Mouse (Mus musculus) midbrain, embryonic 13.5 days (tissue): ENCODE results near the gene Cry2. TPM values are rescaled to one million over a fixed set of nuclear protein-coding genes. Genes with fewer than 3 reads are reported as not detected.
"Not testable (repeated sequence)": the region's sequence is repeated elsewhere in the genome, so short reads cannot be mapped to it uniquely, and the experiment has no call there.

Experiments
- ATAC-seq: fragments of 200-750 bp; cut with Nextera tagmentation; 2 replicates; pipeline ENCODE4 v1.8.0; 2017; ENCODE audit warnings: mild to moderate bottlenecking, moderate TSS enrichment, moderate library complexity
- H3K27ac ChIP-seq: fragments of 300-500 bp; sonication (generic); 2 replicates; pipeline ENCODE4 v1.5.1; 2015; ENCODE audit warnings: inconsistent platforms, mild to moderate bottlenecking, moderate library complexity
- H3K27me3 ChIP-seq: fragments of 300-500 bp; sonication (generic); 2 replicates; pipeline ENCODE4 v1.6.1; 2015; ENCODE audit warnings: mild to moderate bottlenecking, inconsistent platforms
- H3K36me3 ChIP-seq: fragments of 300-500 bp; sonication (generic); 2 replicates; pipeline ENCODE4 v1.6.1; 2015; ENCODE audit warnings: mild to moderate bottlenecking, inconsistent platforms
- H3K4me1 ChIP-seq: fragments of 300-500 bp; sonication (generic); replicated peaks from 2 replicates; pipeline ENCODE4 v1.6.1; 2015; ENCODE audit warnings: inconsistent platforms
- H3K4me2 ChIP-seq: fragments of 300-500 bp; sonication (generic); replicated peaks from 2 replicates; pipeline ENCODE4 v1.6.1; 2015; ENCODE audit warnings: moderate library complexity, mild to moderate bottlenecking, inconsistent platforms
- H3K4me3 ChIP-seq: fragments of 300-500 bp; sonication (generic); replicated peaks from 2 replicates; pipeline ENCODE4 v1.5.1; 2015; ENCODE audit warnings: mild to moderate bottlenecking, inconsistent platforms
- H3K9ac ChIP-seq: fragments of 300-500 bp; sonication (generic); replicated peaks from 2 replicates; pipeline ENCODE4 v1.6.1; 2015; ENCODE audit warnings: mild to moderate bottlenecking, inconsistent platforms
- H3K9me3 ChIP-seq: fragments of 300-500 bp; sonication (generic); 2 replicates; pipeline ENCODE4 v1.6.1; 2016; ENCODE audit warnings: mild to moderate bottlenecking, inconsistent platforms
- WGBS: fragments of 180-500 bp; shearing (Covaris S2); methylation state at CpG from one replicate; pipeline ENCODE4 v1.1.7; 2015; 5-methylcytosine and 5-hydroxymethylcytosine counted together
- polyA plus RNA-seq: library from polyadenylated mRNA; unstranded; fragments of >200 nt; fragmentation: Nextera tagmentation; extraction: Ambion mirVana; gene quantifications from 2 replicates; pipeline ENCODE4 v1.2.1, GENCODE M21; 2015

The Cry2 gene
- 35.8 and 36.2 TPM in 2 replicates for polyA plus RNA-seq

DNA sequence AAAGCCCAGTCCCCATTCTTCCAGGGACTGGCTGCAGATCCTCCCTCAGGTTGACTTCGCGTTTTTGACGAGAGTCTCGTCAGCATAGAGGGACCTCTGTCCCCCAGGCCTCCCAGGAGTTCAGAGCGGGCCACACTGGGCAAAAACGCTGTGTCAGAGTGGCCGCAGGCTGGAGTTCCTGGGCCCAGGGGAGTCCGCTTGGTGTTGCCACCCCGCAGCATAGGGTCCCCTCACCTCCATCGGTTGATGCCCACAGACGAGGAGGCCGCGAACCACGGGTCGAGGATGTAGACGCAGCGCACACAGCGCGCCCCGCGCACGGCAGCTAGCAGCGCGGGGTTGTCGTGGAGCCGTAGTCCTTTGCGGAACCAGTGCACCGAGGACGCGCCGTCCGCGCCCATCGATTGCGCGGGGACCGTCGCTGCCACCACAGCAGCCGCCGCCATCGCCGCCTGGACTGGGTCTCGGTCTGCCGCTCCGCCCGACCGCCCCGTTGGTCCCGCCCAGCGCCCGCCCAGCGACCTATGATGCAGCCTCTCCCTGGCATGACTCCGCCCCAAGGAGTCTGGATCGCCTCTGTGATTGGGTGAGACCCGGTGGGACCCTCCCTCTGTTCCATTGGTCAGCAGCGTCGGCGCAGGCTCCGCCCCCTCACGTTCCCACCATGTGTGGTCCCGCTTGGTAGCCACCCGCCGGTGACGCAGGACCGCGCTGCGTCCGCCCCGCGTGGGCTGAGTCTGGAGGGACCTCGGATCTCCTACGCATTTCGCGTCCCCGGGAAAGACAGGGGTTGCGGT lies at the start of gene Cry2:
Gene Cry2, minus strand, starts transcription at position 466 of the 797 bp plus-strand sequence.
- Histone ChIP-seq H3K4me1 (peaks cover 55% of the 10 kb centered on the region), H3K4me2 (peak within 1 kb of the TSS; percentile 87)
- WGBS: under 1% methylated on average over 76 of the region's 76 CpGs

GRCm38 (mm10) chr2:92483505-92483904 lies 49.7 kb upstream of the Cry2 start:
- Histone ChIP-seq H3K9me3 (no peaks in the 10 kb centered on the region), H3K9ac (no peak overlapping the region), H3K27ac (no peak overlapping the region), H3K4me1 (peaks cover 21% of the 10 kb centered on the region), H3K4me3 (no peak overlapping the region), H3K4me2 (no peak overlapping the region), H3K36me3 (no peaks in the 10 kb centered on the region), H3K27me3 (peaks cover 33% of the 10 kb centered on the region)
- ATAC-seq: no peak
- 50% methylated on average over 5 of the region's 5 CpGs for WGBS

More for the DNA sequence above, at the start of gene Cry2:
- Histone ChIP-seq H3K9me3 (no peaks in the 10 kb centered on the region), H3K27me3 (peaks cover 8% of the 10 kb centered on the region; the same call in 1 of the 2 replicates), H3K27ac (peak within 1 kb of the TSS; percentile 82), H3K36me3 (no peaks in the 10 kb centered on the region), H3K9ac (peak within 1 kb of the TSS; percentile 90), H3K4me3 (peak within 1 kb of the TSS; percentile 87)
- peak; percentile 97 for ATAC-seq

DNA sequence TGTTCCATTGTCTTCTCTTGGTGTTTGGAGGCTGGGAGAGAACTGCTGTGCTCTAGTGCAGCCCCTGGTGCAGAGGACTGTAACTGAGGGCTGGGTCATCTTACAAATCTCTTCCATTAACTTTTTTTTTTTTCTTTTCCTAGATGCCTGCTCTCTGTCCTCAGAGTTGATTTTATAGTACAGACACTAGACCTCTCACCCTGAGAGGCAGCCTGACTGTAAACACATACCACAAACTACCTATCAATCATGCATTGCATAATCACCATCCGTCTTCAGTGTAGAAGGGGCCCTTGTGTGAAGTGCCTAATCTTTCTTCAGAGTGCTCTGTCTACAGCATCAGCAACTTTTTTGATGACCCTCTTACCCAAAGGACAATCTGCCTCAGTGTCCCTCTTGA lies 48.7 kb upstream of the Cry2 start:
- 75% methylated on average over 1 of the region's 1 CpGs for WGBS

GRCm38 (mm10) chr2:92478313-92478688 lies 44.5 kb upstream of the Cry2 start:
- H3K9me3 ChIP-seq: no peaks in the 10 kb centered on the region
- H3K27ac ChIP-seq: no peak overlapping the region
- no peaks in the 10 kb centered on the region for H3K36me3 ChIP-seq
- 94% methylated on average over 4 of the region's 4 CpGs for WGBS
- H3K4me1 ChIP-seq: no peaks in the 10 kb centered on the region
- no peak overlapping the region for H3K4me3 ChIP-seq
- H3K4me2 ChIP-seq: no peak overlapping the region
- ATAC-seq: no peak
- H3K27me3 ChIP-seq: peaks cover 5% of the 10 kb centered on the region
- no peak overlapping the region for H3K9ac ChIP-seq

More for the DNA sequence above, 48.7 kb upstream of the Cry2 start:
- Histone ChIP-seq H3K4me3 (no peak overlapping the region), H3K36me3 (no peaks in the 10 kb centered on the region), H3K9ac (no peak overlapping the region), H3K27me3 (peaks cover 33% of the 10 kb centered on the region), H3K4me1 (peaks cover 21% of the 10 kb centered on the region), H3K4me2 (no peak overlapping the region), H3K9me3 (no peaks in the 10 kb centered on the region), H3K27ac (no peak overlapping the region)
- no peak for ATAC-seq

DNA sequence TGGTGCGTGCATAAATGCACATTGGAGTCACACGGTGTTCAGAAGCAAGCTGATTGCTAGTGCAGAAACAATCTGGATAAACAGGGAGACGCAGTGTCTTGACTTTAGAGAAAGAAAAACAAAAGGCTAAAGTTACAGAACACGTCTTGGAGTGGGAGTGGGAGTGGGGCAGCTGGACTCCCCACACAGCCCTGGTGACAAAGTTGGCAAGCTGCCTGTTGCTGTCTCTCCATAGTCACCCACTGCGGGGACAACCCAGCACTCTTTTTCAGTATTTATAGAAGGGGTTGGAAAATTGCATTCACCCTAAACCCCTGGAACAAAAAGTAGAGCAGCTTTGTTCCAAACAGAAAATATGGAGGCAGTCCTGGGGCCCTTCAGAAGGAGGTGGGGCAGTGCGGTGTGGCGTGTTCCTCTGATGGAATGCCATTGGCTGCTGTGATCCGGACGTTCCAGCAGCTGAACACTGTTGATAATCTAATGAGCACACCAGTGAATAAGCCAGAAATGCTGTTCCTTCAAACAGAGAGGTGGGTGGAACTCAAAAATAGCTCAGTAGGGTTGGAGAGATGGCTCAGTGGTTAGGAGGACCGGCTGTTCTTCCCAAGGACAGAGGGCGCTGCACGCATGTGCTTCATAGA lies 43.9 kb upstream of the Cry2 start:
- Histone ChIP-seq H3K4me3 (no peak overlapping the region), H3K9me3 (no peaks in the 10 kb centered on the region), H3K4me1 (no peaks in the 10 kb centered on the region), H3K27me3 (peaks cover under 1% of the 10 kb centered on the region), H3K36me3 (no peaks in the 10 kb centered on the region), H3K27ac (no peak overlapping the region), H3K9ac (no peak overlapping the region), H3K4me2 (no peak overlapping the region)
- 76% methylated on average over 12 of the region's 12 CpGs for WGBS
- no peak for ATAC-seq

DNA sequence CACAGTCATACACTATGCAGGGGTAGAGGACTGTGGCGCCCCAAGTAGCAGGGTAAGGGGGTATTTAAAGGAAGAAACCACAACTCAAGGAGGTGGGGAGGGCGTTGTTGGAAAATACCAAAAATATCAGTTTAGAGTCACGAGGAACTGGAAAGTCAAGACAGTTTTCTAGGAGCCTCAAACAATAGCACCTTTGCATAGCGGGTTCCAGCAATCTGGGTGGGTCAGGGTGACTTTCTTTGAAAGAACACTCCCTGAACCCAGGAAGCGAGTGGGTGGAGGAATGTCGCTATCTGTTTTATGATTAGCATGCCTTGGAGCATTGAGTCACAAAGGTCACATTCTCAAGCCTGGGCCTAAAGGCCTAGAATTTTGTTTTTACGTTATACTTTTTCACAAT lies 42.7 kb upstream of the Cry2 start:
- not testable (repeated sequence) for H3K36me3 ChIP-seq, H3K27me3 ChIP-seq, H3K9me3 ChIP-seq, H3K9ac ChIP-seq, H3K27ac ChIP-seq, H3K4me2 ChIP-seq, H3K4me3 ChIP-seq, ATAC-seq, H3K4me1 ChIP-seq
- WGBS: 89% methylated on average over 7 of the region's 7 CpGs

DNA sequence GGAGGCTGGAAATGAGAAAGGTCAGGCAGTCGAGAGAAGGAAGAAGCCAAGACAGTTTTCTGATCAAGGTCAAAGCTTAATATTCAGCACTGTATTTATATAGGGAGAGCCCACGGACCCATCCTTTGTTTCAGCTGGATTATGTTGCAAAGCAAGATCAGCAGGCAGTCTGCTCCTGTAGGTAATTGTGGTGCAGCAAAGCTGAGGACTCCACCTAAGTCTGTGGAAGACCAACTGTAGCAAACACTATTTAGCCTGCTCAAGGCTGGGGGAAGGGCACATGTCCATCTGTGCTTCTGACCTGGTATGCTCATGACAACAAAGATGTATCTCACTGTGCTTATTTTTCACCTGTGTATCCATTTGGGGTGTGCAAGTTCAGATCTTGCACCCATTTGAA lies 41.9 kb upstream of the Cry2 start:
- Histone ChIP-seq H3K9ac (no peak overlapping the region), H3K36me3 (no peaks in the 10 kb centered on the region), H3K4me2 (no peak overlapping the region), H3K27ac (no peak overlapping the region), H3K9me3 (no peaks in the 10 kb centered on the region), H3K27me3 (no peaks in the 10 kb centered on the region), H3K4me1 (no peaks in the 10 kb centered on the region), H3K4me3 (no peak overlapping the region)
- no peak for ATAC-seq
- 61% methylated on average over 2 of the region's 2 CpGs for WGBS

GRCm38 (mm10) chr2:92474920-92475319 lies 41.1 kb upstream of the Cry2 start:
- Histone ChIP-seq H3K9ac (no peak overlapping the region), H3K4me2 (no peak overlapping the region), H3K4me3 (no peak overlapping the region), H3K36me3 (no peaks in the 10 kb centered on the region), H3K4me1 (no peaks in the 10 kb centered on the region), H3K9me3 (no peaks in the 10 kb centered on the region), H3K27me3 (no peaks in the 10 kb centered on the region), H3K27ac (no peak overlapping the region)
- 93% methylated on average over 3 of the region's 3 CpGs for WGBS
- ATAC-seq: no peak

DNA sequence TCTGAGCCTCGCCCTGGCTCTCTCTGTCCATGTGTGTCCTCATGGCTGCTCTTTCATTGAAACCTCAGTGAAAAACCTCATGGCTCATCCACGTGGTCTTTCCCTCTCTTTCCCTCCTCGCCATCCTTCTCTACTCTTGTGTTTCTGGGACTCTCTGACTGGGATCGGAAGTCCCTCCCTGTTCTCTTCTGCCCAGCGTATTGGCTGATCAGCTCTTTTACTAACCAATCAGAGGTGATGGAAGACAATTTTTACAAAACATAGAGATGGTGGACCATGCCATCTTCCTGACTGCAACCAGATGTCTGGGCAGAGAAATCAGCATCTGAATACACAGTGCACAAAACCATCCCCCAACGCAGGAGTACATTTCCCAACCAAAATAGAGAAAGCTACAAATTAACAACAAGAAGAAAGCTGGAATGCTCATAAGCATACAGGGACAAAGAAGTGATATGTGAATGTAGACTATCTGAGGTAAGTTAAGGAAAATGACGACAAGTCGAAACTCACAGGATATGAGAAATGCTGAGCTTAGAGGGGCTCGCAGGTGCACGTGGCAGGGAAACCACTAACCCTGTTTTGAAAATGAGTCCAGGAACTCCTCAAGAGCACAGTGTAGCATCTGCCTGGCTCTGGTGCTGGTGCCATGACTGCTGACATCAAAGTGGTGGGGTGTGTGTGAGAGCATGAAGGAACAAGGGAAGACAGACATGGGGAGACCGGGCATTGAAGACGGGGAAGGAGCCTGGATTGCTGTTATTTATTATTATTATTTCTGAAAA lies 38.2 kb upstream of the Cry2 start:
- Histone ChIP-seq H3K27me3 (no peaks in the 10 kb centered on the region), H3K27ac (no peak overlapping the region), H3K4me1 (no peaks in the 10 kb centered on the region), H3K4me2 (no peak overlapping the region), H3K9me3 (no peaks in the 10 kb centered on the region), H3K4me3 (no peak overlapping the region), H3K36me3 (no peaks in the 10 kb centered on the region), H3K9ac (no peak overlapping the region)
- ATAC-seq: no peak
- 84% methylated on average over 12 of the region's 12 CpGs for WGBS

DNA sequence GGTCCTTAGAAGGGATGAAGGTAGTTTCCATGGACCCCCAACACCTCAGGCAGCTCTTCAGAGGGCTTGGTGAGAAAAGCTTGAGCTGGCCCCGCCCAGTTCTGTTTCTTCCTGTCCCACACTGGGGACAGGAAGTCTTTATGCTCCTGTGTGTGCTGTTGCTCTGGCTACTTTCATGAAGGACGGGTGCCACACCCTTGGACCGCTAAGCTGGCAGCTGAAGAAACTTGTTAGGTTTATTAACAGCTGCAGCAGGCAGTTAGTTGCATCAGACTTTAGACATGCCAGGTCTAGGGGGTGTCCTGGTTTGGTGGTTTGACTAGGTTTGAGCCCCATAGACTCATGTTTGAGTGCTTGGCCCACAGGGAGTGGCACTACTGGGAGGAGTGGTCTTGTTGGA lies 30.8 kb upstream of the Cry2 start:
- H3K4me3 ChIP-seq: no peak overlapping the region
- H3K4me2 ChIP-seq: no peak overlapping the region
- peaks cover 8% of the 10 kb centered on the region for H3K4me1 ChIP-seq
- H3K9me3 ChIP-seq: no peaks in the 10 kb centered on the region
- no peak for ATAC-seq
- H3K27me3 ChIP-seq: peaks cover 28% of the 10 kb centered on the region
- WGBS: 83% methylated on average over 3 of the region's 3 CpGs
- H3K27ac ChIP-seq: no peak overlapping the region
- no peaks in the 10 kb centered on the region for H3K36me3 ChIP-seq
- no peak overlapping the region for H3K9ac ChIP-seq

DNA sequence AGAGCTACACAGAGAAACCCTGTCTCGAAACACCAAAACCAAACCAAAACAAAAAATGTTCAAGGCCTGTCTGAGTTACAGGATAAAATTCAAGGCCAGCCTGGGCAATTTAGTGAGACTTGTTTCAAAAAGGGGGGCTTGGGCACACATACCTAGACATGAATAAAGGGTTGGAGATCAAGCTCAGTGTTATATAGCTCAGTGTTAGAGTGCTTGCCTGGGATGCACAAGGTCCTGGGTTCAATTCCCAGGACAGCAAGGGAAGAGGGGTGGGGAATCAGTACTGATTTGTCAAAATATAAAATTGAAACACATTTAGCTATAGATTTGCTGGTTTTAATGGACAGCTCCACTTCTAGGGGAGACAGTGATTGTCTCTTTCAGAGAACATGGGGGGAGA lies 27.4 kb upstream of the Cry2 start:
- no peak for ATAC-seq
- Histone ChIP-seq H3K4me1 (peaks cover 38% of the 10 kb centered on the region), H3K4me3 (no peak overlapping the region), H3K36me3 (no peaks in the 10 kb centered on the region), H3K27ac (no peak overlapping the region), H3K9me3 (no peaks in the 10 kb centered on the region), H3K9ac (no peak overlapping the region), H3K4me2 (no peak overlapping the region), H3K27me3 (peaks cover 28% of the 10 kb centered on the region)
- WGBS: 94% methylated on average over 1 of the region's 1 CpGs
